Mouse (Mus musculus) mature B cell (primary cell): Measurements from ENCODE around the gene 1810010D01Rik.

Experiments
- in situ Hi-C: fragments of 300-500 bp; cut with MboI; formaldehyde crosslinking; loops from 2 replicates; pipeline ENCODE4 v1.14.3; 2019

Gene 1810010D01Rik

GRCm38 (mm10) chr7:145208006-145208405 is at the start of gene 1810010D01Rik:
TSS of gene 1810010D01Rik (minus strand) at chr7:145208119.
- in situ Hi-C loops, result no loop called here

GRCm38 (mm10) chr7:145256092-145256491 is 48.2 kb upstream of the 1810010D01Rik start:
- in situ Hi-C loops, result no loop called here

GRCm38 (mm10) chr7:145253986-145254630 is 46.2 kb upstream of the 1810010D01Rik start:
- in situ Hi-C loops, result no loop called here

- in situ Hi-C loops, result no loop called here
These were observed 45.0 kb upstream of the 1810010D01Rik start for GRCm38 (mm10) chr7:145252715-145253476.

- in situ Hi-C loops, result no loop called here
These were observed 42.3 kb upstream of the 1810010D01Rik start for GRCm38 (mm10) chr7:145250225-145250624.

- in situ Hi-C loops, result no loop called here
These were observed 41.0 kb upstream of the 1810010D01Rik start for GRCm38 (mm10) chr7:145248911-145249310.

- in situ Hi-C loops, result loop anchor here (5.0 kb wide), 1 partner anchor 306 kb away; the partner anchor contains the start of gene Ccnd1
These were observed 35.2 kb upstream of the 1810010D01Rik start for GRCm38 (mm10) chr7:145242851-145243712.

- in situ Hi-C loops, result loop anchor here (5.0 kb wide), 1 partner anchor 305 kb away; the partner anchor contains the start of gene Ccnd1
These were observed 34.1 kb upstream of the 1810010D01Rik start for GRCm38 (mm10) chr7:145242028-145242427.

- in situ Hi-C loops, result loop anchor here (5.0 kb wide), 1 partner anchor 304 kb away; the partner anchor contains the start of gene Ccnd1
These were observed 33.0 kb upstream of the 1810010D01Rik start for GRCm38 (mm10) chr7:145240929-145241328.

- in situ Hi-C loops, result loop anchor here (5.0 kb wide), 1 partner anchor 303 kb away; the partner anchor contains the start of gene Ccnd1
These were observed 32.0 kb upstream of the 1810010D01Rik start for GRCm38 (mm10) chr7:145239736-145240505.

- in situ Hi-C loops, result no loop called here
These were observed 31.2 kb upstream of the 1810010D01Rik start for GRCm38 (mm10) chr7:145239145-145239544.

GRCm38 (mm10) chr7:145234841-145235790 is 27.2 kb upstream of the 1810010D01Rik start:
- in situ Hi-C loops, result no loop called here

- in situ Hi-C loops, result no loop called here
These were observed 23.7 kb upstream of the 1810010D01Rik start for GRCm38 (mm10) chr7:145231659-145232058.

GRCm38 (mm10) chr7:145226641-145227040 is 18.7 kb upstream of the 1810010D01Rik start:
- in situ Hi-C loops, result no loop called here

GRCm38 (mm10) chr7:145225626-145226025 is 17.7 kb upstream of the 1810010D01Rik start:
- in situ Hi-C loops, result no loop called here

- in situ Hi-C loops, result no loop called here
These were observed 14.1 kb upstream of the 1810010D01Rik start for GRCm38 (mm10) chr7:145221841-145222689.

GRCm38 (mm10) chr7:145221346-145221745 is 13.4 kb upstream of the 1810010D01Rik start:
- in situ Hi-C loops, result no loop called here

GRCm38 (mm10) chr7:145219420-145219831 is 11.5 kb upstream of the 1810010D01Rik start:
- in situ Hi-C loops, result no loop called here

- in situ Hi-C loops, result no loop called here
These were observed 8.7 kb upstream of the 1810010D01Rik start for GRCm38 (mm10) chr7:145216591-145216990.
